Mouse (Mus musculus): ENCODE measurements around the gene Ankib1.

The Ankib1 gene

GRCm38 (mm10) chr5:3646991-3647707 lies 155.6 kb downstream of the Ankib1 start:
- peak; percentile 69 for DNase-seq (ENCODE audit: low spot score)

GRCm38 (mm10) chr5:3646539-3646938 lies 156.2 kb downstream of the Ankib1 start:
- DNase-seq (ENCODE audit: low spot score) = no peak

- DNase-seq (ENCODE audit: low spot score) = no peak
Measured at GRCm38 (mm10) chr5:3645326-3645725, 157.4 kb downstream of the Ankib1 start.

GRCm38 (mm10) chr5:3644621-3645020 lies 158.1 kb downstream of the Ankib1 start:
- no peak for DNase-seq (ENCODE audit: low spot score)

Measured in retina, embryonic 14.5 days (tissue).